Mouse (Mus musculus) mature B cell (primary cell): Measurements from ENCODE around the gene Nudt2.

ENCODE experiments used
- in situ Hi-C: fragments of 300-500 bp; cut with MboI; formaldehyde crosslinking; loops from 2 replicates; pipeline ENCODE4 v1.14.3; 2019

The Nudt2 gene

DNA sequence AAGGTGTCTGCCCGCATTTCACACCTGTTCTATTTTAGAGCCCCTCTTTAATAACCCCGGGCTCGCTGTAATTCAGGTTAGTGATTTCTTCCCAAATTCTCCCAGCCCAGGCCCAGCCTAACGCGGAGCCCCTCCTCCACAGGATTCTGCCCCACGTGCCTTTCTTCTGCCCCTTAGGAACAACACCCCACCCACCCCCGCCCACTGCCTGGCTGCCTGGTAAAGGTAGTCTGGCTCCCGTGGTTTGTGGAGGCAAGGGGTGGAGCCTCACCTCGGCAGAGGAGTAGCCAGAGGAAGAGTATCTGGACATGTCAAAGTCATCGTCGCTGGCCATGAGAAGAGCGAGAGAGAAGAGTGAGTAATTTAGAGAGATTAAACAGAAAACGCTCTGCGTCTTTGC, 55.7 kb downstream of the Nudt2 start:
- in situ Hi-C loops: no loop called here

- in situ Hi-C loops: no loop called here
Observed at GRCm38 (mm10) chr4:41522136-41522535, 57.2 kb downstream of the Nudt2 start.

- in situ Hi-C loops: no loop called here
Observed at GRCm38 (mm10) chr4:41522788-41523187, 57.8 kb downstream of the Nudt2 start.

- in situ Hi-C loops: no loop called here
Observed at GRCm38 (mm10) chr4:41523839-41524238, 58.9 kb downstream of the Nudt2 start.

DNA sequence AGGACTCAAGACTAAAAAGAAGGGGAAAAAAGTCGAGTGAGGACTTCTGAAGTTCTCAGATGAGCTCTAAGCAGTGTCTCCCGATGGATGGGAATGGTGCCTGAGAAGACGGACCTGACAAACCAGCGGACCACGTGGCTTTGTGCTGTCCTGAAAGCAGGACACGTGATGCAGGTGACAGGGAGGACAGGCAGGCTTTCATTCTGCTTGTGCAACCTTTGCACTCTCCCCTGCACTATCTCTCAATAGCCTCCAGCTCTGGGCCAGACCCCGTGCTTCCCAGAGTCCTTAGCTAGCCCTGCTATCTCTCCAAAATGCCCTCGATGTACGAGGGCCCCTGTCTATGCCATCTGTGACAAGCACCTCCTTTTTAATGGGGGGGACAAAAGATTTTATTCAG, 59.9 kb downstream of the Nudt2 start:
- in situ Hi-C loops: no loop called here

- in situ Hi-C loops: no loop called here
Observed at GRCm38 (mm10) chr4:41526553-41526952, 61.6 kb downstream of the Nudt2 start.

DNA sequence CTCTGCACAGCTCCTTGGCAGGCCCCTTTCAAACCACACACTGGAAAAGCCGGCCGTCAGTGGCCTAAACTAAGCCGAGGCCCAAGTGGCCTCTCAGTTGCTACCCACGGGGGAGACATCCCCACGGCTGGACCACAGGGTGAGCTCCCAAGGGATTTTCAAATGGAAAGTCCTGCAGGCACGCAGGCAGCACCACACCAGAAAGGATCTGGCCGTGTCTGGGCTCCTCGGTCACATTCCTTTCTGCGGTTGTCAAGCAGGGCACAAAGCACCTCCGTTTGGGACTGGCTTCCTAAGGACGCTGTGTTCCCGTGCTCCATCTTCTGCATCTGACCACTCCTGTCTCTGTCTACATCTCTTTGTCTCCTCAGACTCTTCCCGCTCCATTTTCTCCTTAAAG, 62.1 kb downstream of the Nudt2 start:
- in situ Hi-C loops: no loop called here

- in situ Hi-C loops: no loop called here
Observed at GRCm38 (mm10) chr4:41527996-41528395, 63.0 kb downstream of the Nudt2 start.
